Mouse (Mus musculus) kidney, embryonic 14.5 days (tissue): ENCODE results near the gene Anapc7. TPM values are rescaled to one million over a fixed set of nuclear protein-coding genes. Genes with fewer than 3 reads are reported as not detected.
"Not testable (repeated sequence)": the region's sequence is repeated elsewhere in the genome, so short reads cannot be mapped to it uniquely, and the experiment has no call there.

Experiments
- ATAC-seq: fragments of 200-750 bp; cut with Nextera tagmentation; 2 replicates; pipeline ENCODE4 v1.8.0; 2017; ENCODE audit warnings: moderate number of reproducible peaks, mild to moderate bottlenecking, moderate TSS enrichment, moderate library complexity; ENCODE audit not compliant: low FRiP score, low TSS enrichment
- H3K27ac ChIP-seq: fragments of 300-500 bp; sonication (generic); 2 replicates; pipeline ENCODE4 v1.5.1; 2014; ENCODE audit warnings: low read depth, mild to moderate bottlenecking, low read length, moderate library complexity, mixed read lengths
- H3K27me3 ChIP-seq: fragments of 300-500 bp; sonication (generic); 2 replicates; pipeline ENCODE4 v1.6.1; 2014; ENCODE audit warnings: mild to moderate bottlenecking, low read length; ENCODE audit not compliant: control insufficient read depth, insufficient read depth
- H3K36me3 ChIP-seq: fragments of 300-500 bp; sonication (generic); 2 replicates; pipeline ENCODE4 v1.6.1; 2014; ENCODE audit warnings: low read length, mixed read lengths; ENCODE audit not compliant: control insufficient read depth, insufficient read depth
- H3K4me1 ChIP-seq: fragments of 300-500 bp; sonication (generic); 2 replicates; pipeline ENCODE4 v1.6.1; 2014; ENCODE audit warnings: low read length, mixed read lengths; ENCODE audit not compliant: control insufficient read depth, insufficient read depth
- H3K4me2 ChIP-seq: fragments of 300-500 bp; sonication (generic); replicated peaks from 2 replicates; pipeline ENCODE4 v1.6.1; 2014; ENCODE audit warnings: low read depth, mild to moderate bottlenecking, low read length
- H3K4me3 ChIP-seq: fragments of 300-500 bp; sonication (generic); 2 replicates; pipeline ENCODE4 v1.5.1; 2014; ENCODE audit warnings: mild to moderate bottlenecking, low read length
- H3K9ac ChIP-seq: fragments of 300-500 bp; sonication (generic); 2 replicates; pipeline ENCODE4 v1.6.1; 2014; ENCODE audit warnings: low read depth, mild to moderate bottlenecking, low read length, moderate library complexity
- H3K9me3 ChIP-seq: fragments of 300-500 bp; sonication (generic); 2 replicates; pipeline ENCODE4 v1.6.1; 2016; ENCODE audit warnings: low read length; ENCODE audit not compliant: control insufficient read depth
- WGBS: fragments of 180-500 bp; shearing (Covaris S2); extraction: QIAGEN DNeasy Blood & Tissue Kit; methylation state at CpG from one replicate; pipeline ENCODE4 v1.1.7; 2014; 5-methylcytosine and 5-hydroxymethylcytosine counted together
- polyA plus RNA-seq: library from polyadenylated mRNA; unstranded; fragments of >200 nt; fragmentation: Nextera tagmentation; extraction: Ambion mirVana; gene quantifications from 2 replicates; pipeline ENCODE4 v1.2.1, GENCODE M21; 2014

Gene Anapc7
- polyA plus RNA-seq, 1 experiment from 2014 or later = 29.1 TPM

DNA sequence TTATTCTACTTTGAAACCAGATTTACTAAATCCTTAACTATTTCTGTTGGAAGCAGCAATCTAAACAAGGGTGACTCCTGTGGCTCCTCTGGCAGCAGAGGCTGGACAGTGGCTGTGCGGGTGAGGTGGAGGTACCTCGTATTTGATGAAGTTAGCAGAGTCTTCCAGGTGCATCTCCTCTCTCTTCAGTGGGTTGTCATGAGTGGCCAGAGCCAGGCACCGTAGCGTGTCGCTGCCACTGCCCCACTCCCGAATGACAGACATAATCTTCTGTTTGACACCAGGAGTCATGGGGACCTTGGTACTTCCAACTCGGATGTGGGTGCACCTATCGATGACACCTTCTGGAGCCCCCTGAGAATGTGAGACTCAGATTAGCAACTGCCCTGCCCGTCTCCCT lies 39.9 kb downstream of the Anapc7 start:
- Histone ChIP-seq H3K27ac (no peak overlapping the region), H3K9ac (no peak overlapping the region), H3K4me1 (no peaks in the 10 kb centered on the region), H3K4me2 (no peak overlapping the region), H3K36me3 (peaks cover 100% of the 10 kb centered on the region), H3K4me3 (no peak overlapping the region), H3K9me3 (no peaks in the 10 kb centered on the region), H3K27me3 (no peaks in the 10 kb centered on the region)
- 94% methylated on average over 9 of the region's 9 CpGs for WGBS
- no peak for ATAC-seq

DNA sequence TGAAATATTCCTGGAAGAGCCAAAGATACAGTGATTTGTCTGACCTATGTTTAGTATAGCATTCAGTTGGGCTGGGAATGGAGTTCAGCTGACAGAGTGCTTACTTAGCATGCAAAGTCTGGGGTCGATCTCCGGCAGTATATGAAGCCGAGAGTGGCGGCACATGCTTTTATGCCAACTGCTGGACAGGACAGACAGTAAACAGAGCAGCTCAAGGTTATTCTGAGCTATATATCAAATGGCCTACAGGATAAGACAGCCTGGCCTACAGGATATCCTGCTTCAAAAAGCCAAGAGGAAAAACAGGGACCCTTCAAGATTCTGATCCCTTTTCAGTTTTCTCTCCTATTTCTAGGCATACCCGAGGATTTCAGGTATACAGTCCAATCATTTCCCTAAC lies 50.2 kb downstream of the Anapc7 start:
- Histone ChIP-seq H3K36me3 (peaks cover 89% of the 10 kb centered on the region), H3K4me2 (no peak overlapping the region), H3K27me3 (no peaks in the 10 kb centered on the region), H3K27ac (no peak overlapping the region), H3K9ac (no peak overlapping the region), H3K4me1 (no peaks in the 10 kb centered on the region), H3K4me3 (no peak overlapping the region), H3K9me3 (no peaks in the 10 kb centered on the region)
- WGBS = 77% methylated on average over 5 of the region's 5 CpGs
- ATAC-seq = no peak

DNA sequence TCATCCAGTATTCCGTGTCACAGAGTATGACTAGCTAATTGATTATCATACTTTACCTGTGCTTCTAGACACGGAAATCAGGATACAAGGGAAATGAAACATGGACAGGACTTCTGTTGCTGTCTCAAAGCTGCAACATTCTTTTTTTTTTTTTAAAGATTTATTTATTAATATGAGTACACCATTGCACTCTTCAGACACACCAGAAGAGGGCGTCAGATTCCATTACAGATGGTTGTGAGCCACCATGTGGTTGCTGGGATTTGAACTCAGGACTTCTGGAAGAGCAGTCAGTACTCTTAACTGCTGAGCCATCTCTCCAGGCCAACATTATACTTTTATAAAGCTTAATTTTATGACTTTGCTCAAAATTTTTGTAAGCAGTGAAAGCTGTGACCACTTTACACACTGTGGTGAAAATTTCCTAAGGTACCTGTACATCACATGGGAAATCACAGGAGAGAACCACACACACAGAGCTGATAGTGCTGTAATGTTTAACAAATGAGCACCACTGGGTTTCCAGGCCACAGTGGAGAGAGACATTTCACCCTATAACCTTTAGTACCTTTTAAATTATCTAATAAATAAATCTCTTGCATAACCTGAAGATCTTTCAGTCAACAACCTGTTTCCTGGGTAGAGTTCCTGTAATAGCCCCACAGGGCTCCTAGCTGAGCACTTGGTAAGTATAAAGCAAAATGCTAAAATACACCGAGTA lies 53.3 kb downstream of the Anapc7 start:
- ATAC-seq = no peak
- Histone ChIP-seq H3K4me1 (no peaks in the 10 kb centered on the region), H3K9me3 (no peaks in the 10 kb centered on the region), H3K36me3 (peaks cover 83% of the 10 kb centered on the region), H3K27ac (no peak overlapping the region), H3K9ac (no peak overlapping the region), H3K4me3 (no peak overlapping the region), H3K4me2 (no peak overlapping the region), H3K27me3 (no peaks in the 10 kb centered on the region)
- WGBS = 88% methylated on average over 4 of the region's 4 CpGs

DNA sequence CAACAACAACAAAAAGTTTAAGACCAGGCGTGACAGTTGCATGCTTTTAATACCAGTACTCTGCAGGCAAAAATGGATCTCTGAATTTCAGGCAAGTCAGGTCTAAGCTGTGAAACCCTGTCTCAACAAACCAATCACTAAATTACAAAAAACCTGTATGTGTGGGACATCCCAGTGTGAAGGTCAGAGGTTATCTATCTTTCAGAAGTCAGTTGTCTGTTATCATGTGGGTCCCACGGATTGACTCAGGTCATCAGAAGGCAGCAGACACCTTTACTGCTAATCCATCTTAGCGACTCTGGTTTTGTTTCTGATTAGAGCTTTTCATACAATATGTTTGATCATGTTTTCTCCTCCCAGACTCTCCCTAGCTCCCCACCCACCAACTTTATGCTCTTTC lies 54.6 kb downstream of the Anapc7 start:
- WGBS = 87% methylated on average over 3 of the region's 3 CpGs
- ATAC-seq = no peak
- H3K36me3 ChIP-seq = peaks cover 80% of the 10 kb centered on the region

DNA sequence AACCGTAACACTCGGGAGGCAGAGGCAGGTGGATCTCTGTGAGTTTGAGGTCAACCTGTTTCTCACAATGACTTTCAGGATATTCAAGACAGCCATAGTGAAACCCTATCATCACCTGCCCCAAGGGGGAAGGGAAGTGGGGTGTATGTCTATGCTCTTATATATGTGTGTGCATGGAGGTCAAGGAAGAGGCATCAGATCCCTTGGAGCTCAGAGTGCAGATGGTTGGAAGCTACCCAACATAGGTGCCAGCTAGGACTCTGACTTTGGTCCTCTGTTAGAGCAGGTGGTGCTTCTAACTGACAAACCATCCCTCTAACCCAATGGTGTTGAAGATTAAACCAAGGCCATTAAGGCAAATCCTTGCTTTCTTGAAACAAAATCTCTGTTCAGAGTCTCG lies 56.0 kb downstream of the Anapc7 start:
- H3K36me3 ChIP-seq = peaks cover 80% of the 10 kb centered on the region
- no peaks in the 10 kb centered on the region for H3K27me3 ChIP-seq
- H3K9me3 ChIP-seq = no peaks in the 10 kb centered on the region
- H3K9ac ChIP-seq = no peak overlapping the region
- no peak overlapping the region for H3K27ac ChIP-seq
- H3K4me3 ChIP-seq = no peak overlapping the region
- H3K4me2 ChIP-seq = no peak overlapping the region
- 94% methylated on average over 3 of the region's 3 CpGs for WGBS
- ATAC-seq = no peak
- no peaks in the 10 kb centered on the region for H3K4me1 ChIP-seq

More for the DNA sequence above, 54.6 kb downstream of the Anapc7 start:
- Histone ChIP-seq H3K4me2 (no peak overlapping the region), H3K27ac (no peak overlapping the region), H3K4me3 (no peak overlapping the region), H3K4me1 (no peaks in the 10 kb centered on the region), H3K9me3 (no peaks in the 10 kb centered on the region), H3K27me3 (no peaks in the 10 kb centered on the region), H3K9ac (no peak overlapping the region)

DNA sequence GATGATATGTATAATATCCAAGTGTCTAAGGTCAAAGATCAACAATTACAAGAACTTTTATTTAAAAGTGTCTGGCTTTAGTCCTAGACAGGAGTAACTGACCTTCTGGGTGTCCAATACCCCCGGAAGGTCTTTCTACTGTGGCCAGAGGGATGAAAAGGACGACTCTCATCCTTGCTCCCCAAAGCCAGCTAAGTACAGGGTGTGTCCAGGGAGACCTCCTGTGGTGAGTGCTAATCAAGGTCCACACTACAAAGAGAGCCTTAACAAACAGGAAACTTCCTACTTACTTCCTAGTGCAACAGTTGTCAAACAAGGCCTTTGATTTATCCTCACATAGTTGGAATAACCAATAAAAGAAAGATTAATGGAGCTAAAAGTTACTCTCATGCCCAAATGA lies 57.6 kb downstream of the Anapc7 start:
- Histone ChIP-seq H3K36me3 (peaks cover 82% of the 10 kb centered on the region), H3K4me2 (no peak overlapping the region), H3K9ac (no peak overlapping the region), H3K9me3 (no peaks in the 10 kb centered on the region), H3K27me3 (no peaks in the 10 kb centered on the region), H3K27ac (no peak overlapping the region), H3K4me3 (no peak overlapping the region), H3K4me1 (no peaks in the 10 kb centered on the region)
- WGBS = 50% methylated on average over 2 of the region's 2 CpGs
- no peak for ATAC-seq

DNA sequence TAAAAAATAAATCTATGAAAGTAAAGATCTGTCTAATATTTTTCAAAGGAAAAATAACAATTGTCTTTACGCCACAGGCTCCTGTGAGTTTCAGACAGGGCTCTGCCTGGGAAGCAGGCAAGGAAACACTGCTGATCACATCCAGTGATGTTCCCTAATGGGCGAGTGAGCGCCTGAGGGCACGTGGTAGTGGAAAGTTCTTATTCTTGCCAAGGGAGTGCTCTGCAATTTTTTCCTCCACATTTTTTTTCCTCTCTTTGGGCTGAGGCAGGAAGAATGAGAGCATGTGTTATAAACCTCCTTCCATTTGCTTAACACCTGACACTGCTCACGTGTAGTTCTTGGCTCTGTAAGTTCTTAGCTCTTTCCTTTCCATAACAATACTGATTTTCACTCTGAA lies 60.4 kb downstream of the Anapc7 start:
- peaks cover 84% of the 10 kb centered on the region for H3K36me3 ChIP-seq
- H3K27ac ChIP-seq = no peak overlapping the region
- no peaks in the 10 kb centered on the region for H3K27me3 ChIP-seq
- H3K4me1 ChIP-seq = no peaks in the 10 kb centered on the region
- no peak overlapping the region for H3K4me3 ChIP-seq
- H3K9ac ChIP-seq = no peak overlapping the region
- no peak overlapping the region for H3K4me2 ChIP-seq
- 82% methylated on average over 5 of the region's 5 CpGs for WGBS
- H3K9me3 ChIP-seq = no peaks in the 10 kb centered on the region
- ATAC-seq = no peak

DNA sequence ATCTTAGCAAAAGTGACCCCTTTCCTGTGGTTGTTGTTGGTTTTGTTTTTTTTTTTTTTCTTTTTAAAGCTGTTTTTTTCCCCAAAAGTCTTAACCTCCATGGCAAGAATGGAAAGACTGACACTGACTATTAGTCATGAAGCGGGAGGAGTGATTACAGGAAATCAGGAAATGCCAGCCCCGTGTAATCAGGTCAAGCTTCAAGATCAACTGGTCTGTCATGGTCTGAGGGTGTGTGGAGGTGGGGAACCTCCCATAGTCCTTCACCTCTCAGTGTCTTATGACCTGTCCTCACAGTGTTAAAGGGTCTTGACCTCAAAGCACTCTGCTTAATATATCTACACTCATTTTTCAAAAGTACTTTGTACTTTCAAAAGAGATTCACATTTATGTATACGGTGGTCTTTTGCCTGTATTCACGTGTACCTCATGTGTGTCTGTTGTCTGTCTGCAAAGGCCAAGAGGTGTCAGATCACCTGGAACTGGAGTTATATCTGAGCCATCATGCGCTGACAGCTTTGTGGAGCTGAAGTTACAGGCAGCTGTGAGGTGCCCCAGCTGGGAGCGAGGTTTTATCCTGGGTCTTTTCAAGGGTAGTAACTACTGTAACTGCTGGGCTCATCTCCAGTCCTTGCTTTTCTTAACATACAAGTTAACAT lies 61.4 kb downstream of the Anapc7 start:
- Histone ChIP-seq H3K9me3 (no peaks in the 10 kb centered on the region), H3K4me2 (no peak overlapping the region), H3K4me3 (no peak overlapping the region), H3K27ac (no peak overlapping the region), H3K4me1 (no peaks in the 10 kb centered on the region), H3K36me3 (peaks cover 82% of the 10 kb centered on the region), H3K9ac (no peak overlapping the region), H3K27me3 (no peaks in the 10 kb centered on the region)
- no peak for ATAC-seq
- WGBS = 73% methylated on average over 6 of the region's 6 CpGs

DNA sequence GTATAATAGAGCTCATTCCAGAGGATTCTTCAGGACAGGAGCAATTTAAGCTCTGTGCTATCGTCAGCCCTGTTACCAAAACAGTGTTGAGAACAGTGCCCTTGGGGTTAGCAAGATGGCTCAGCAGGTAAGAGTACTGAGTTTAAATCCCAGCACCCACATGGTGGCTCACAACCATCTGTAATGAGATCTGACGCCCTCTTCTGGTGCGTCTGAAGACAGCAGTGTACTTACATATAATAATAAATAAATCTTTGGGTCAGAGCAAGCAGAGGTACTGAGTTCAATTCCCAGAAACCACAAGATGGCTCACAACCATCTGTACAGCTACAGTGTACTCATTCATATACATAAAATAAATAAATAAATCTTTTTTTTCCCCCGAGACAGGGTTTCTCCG lies 64.8 kb downstream of the Anapc7 start:
- not testable (repeated sequence) for H3K4me3 ChIP-seq, ATAC-seq, H3K4me1 ChIP-seq, H3K9me3 ChIP-seq, H3K27ac ChIP-seq, H3K4me2 ChIP-seq, H3K9ac ChIP-seq, H3K27me3 ChIP-seq
- H3K36me3 ChIP-seq = peaks cover 89% of the 10 kb centered on the region
- 88% methylated on average over 5 of the region's 5 CpGs for WGBS
